Mouse (Mus musculus) erythroid progenitor cell, adult 5-6 weeks (primary cell): ENCODE measurements around the gene Mbl2. TPM values are rescaled to one million over a fixed set of nuclear protein-coding genes. Genes with fewer than 3 reads are reported as not detected.

Experiments used
- ATAC-seq: replicated peaks from 2 replicates; pipeline ENCODE4 v1.8.0; 2016; ENCODE audit warnings: moderate number of reproducible peaks, mild to moderate bottlenecking, moderate TSS enrichment, inconsistent platforms; ENCODE audit not compliant: poor library complexity, low FRiP score, severe bottlenecking
- total RNA-seq, 2 experiments: library from RNA; stranded (forward) in 1 of 2; stranded (reverse) in 1 of 2; fragments of 150-400 nt in 1 of 2; fragments of 186-747, 209-891 nt in 1 of 2; gene quantifications; 2 replicates each; pipeline versions ENCODE4 v1.2.3 to v1.2.4; 2015 to 2017; ENCODE audit warnings: low replicate concordance in 2 of 2

Mbl2 gene
- total RNA-seq, 2 experiments from 2014 or later: not detected

- ATAC-seq: no peak
Measured at GRCm38 (mm10) chr19:30287899-30288490, 55.3 kb downstream of the Mbl2 start.

Other genes with a start within 250 kb of the Mbl2 start
- gene Trpd52l3, start 229.2 kb upstream of the Mbl2 start, total RNA-seq (2015; ENCODE audit: low replicate concordance): not detected in 2 replicates
- gene Trpd52l3, start 229.2 kb upstream of the Mbl2 start, total RNA-seq (2017; ENCODE audit: low replicate concordance): not detected in 2 replicates
- 151 and 220 TPM in 2 replicates for gene Uhrf2, start 202.4 kb upstream of the Mbl2 start, total RNA-seq (2015; ENCODE audit: low replicate concordance)
- gene Uhrf2, start 202.4 kb upstream of the Mbl2 start, total RNA-seq (2017; ENCODE audit: low replicate concordance): 132 and 155 TPM in 2 replicates
- gene Gldc, start 57.5 kb upstream of the Mbl2 start, total RNA-seq (2015; ENCODE audit: low replicate concordance): not detected in 2 replicates
- gene Gldc, start 57.5 kb upstream of the Mbl2 start, total RNA-seq (2017; ENCODE audit: low replicate concordance): not detected in 2 replicates